ENCODE assay signal across 8 mouse cellular contexts in the genomic region with DNA sequence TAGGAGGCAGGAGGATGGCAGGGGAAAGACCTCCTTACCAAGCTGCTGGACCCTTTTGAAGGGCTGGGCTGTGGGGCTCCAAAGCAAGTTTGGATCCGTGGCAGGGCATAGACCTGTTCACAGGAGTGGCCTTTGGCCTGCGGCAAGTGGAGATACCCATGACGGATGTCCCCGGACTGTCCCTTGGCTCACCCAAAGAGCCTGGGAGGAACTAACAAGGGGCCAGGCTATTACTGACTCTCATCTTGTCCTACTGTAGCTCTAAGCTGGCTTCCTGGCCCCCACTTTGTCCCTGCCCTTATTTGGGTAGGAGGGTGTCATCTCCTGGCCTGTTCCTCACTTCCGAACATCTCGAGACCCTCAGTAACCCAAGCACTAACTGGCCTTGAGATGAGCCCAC. TPM values are rescaled to one million over a fixed set of nuclear protein-coding genes. Genes with fewer than 3 reads are reported as not detected.
DNase-seq lines count a peak whose midpoint lies in the region; ATAC-seq lines count a peak whose summit lies in the region.

No protein-coding gene starts in this region.

- 39% methylated on average over 6 of the region's 6 CpGs for WGBS in heart, embryonic 16.5 days
- 69% methylated on average over 6 of the region's 6 CpGs for WGBS in embryonic facial prominence, embryonic 10.5 days
- WGBS in intestine, embryonic 16.5 days: 39% methylated on average over 6 of the region's 6 CpGs
- WGBS in midbrain, embryonic 13.5 days: 76% methylated on average over 6 of the region's 6 CpGs

- DNase-seq in heart, adult 9 months (ENCODE audit: low spot score in 2 of 2): no peak
- no peak for DNase-seq in embryonic facial prominence, embryonic 10.5 days (ENCODE audit: low spot score)
- DNase-seq in urinary bladder, postnatal 14 days (ENCODE audit: low spot score): no peak
- DNase-seq in cerebellum, postnatal 14 days: no peak
- DNase-seq in layer of hippocampus, adult 9-11 months: no peak

- H3K4me3 ChIP-seq in heart, embryonic 16.5 days (ENCODE audit: low read length): peak overlapping the region; percentile 48
- peak overlapping the region; percentile 52 for H3K4me3 ChIP-seq in embryonic facial prominence, embryonic 10.5 days
- H3K4me3 ChIP-seq in intestine, embryonic 16.5 days (ENCODE audit: low read length): peak overlapping the region; percentile 43
- peak overlapping the region; percentile 26; the same call in 1 of the 2 replicates for H3K4me3 ChIP-seq in midbrain, embryonic 13.5 days (replicated peaks)

- peaks cover 41% of the 10 kb centered on the region for H3K4me1 ChIP-seq in heart, embryonic 16.5 days (ENCODE audit: control insufficient read depth, insufficient read depth, low read length)
- peaks cover 65% of the 10 kb centered on the region for H3K4me1 ChIP-seq in embryonic facial prominence, embryonic 10.5 days
- H3K4me1 ChIP-seq in intestine, embryonic 16.5 days (ENCODE audit: control insufficient read depth, insufficient read depth, low read length): peaks cover 42% of the 10 kb centered on the region
- peaks cover 73% of the 10 kb centered on the region for H3K4me1 ChIP-seq in midbrain, embryonic 13.5 days (replicated peaks)

- peak overlapping the region; percentile 64 for H3K9ac ChIP-seq in heart, embryonic 16.5 days (ENCODE audit: low read length)
- H3K9ac ChIP-seq in intestine, embryonic 16.5 days (ENCODE audit: low read depth, low read length): peak overlapping the region; percentile 66
- H3K9ac ChIP-seq in midbrain, embryonic 13.5 days (replicated peaks): peak overlapping the region; percentile 17

- H3K27me3 ChIP-seq in heart, embryonic 16.5 days (ENCODE audit: control insufficient read depth, insufficient read depth, low read length): 0 out of 2 replicates have a peak, but pooled peaks cover 2% of the 10 kb centered on the region
- H3K27me3 ChIP-seq in embryonic facial prominence, embryonic 10.5 days (replicated peaks; ENCODE audit: low read depth, poor library complexity, severe bottlenecking): no peaks in the 10 kb centered on the region
- H3K27me3 ChIP-seq in intestine, embryonic 16.5 days (replicated peaks; ENCODE audit: control insufficient read depth, insufficient read depth, low read length): no peaks in the 10 kb centered on the region
- no peaks in the 10 kb centered on the region for H3K27me3 ChIP-seq in midbrain, embryonic 13.5 days

- peak overlapping the region; percentile 88 for H3K27ac ChIP-seq in heart, embryonic 16.5 days (ENCODE audit: low read length)
- H3K27ac ChIP-seq in embryonic facial prominence, embryonic 10.5 days (replicated peaks): peak overlapping the region; percentile 93
- peak overlapping the region; percentile 92 for H3K27ac ChIP-seq in intestine, embryonic 16.5 days (ENCODE audit: low read length)
- peak overlapping the region; percentile 82 for H3K27ac ChIP-seq in midbrain, embryonic 13.5 days

- no peaks in the 10 kb centered on the region for H3K36me3 ChIP-seq in heart, embryonic 16.5 days (ENCODE audit: control insufficient read depth, insufficient read depth)
- peaks cover 5% of the 10 kb centered on the region; the same call in 1 of the 2 replicates for H3K36me3 ChIP-seq in embryonic facial prominence, embryonic 10.5 days (replicated peaks)
- H3K36me3 ChIP-seq in intestine, embryonic 16.5 days (ENCODE audit: control insufficient read depth, insufficient read depth, low read length): no peaks in the 10 kb centered on the region
- H3K36me3 ChIP-seq in midbrain, embryonic 13.5 days: peaks cover 2% of the 10 kb centered on the region; the same call in 1 of the 2 replicates

- no peak for ATAC-seq in heart, embryonic 16.5 days (replicated peaks; ENCODE audit: extremely low read depth, insufficient read depth, low FRiP score)
- peak; percentile 11 for ATAC-seq in intestine, embryonic 16.5 days
- peak; percentile 2; the same call in 1 of the 2 replicates for ATAC-seq in midbrain, embryonic 13.5 days

- no peaks in the 10 kb centered on the region for H3K9me3 ChIP-seq in heart, embryonic 16.5 days (replicated peaks; ENCODE audit: control insufficient read depth, low read length)
- no peaks in the 10 kb centered on the region for H3K9me3 ChIP-seq in embryonic facial prominence, embryonic 10.5 days
- no peaks in the 10 kb centered on the region for H3K9me3 ChIP-seq in intestine, embryonic 16.5 days (ENCODE audit: control insufficient read depth, low read length)
- H3K9me3 ChIP-seq in midbrain, embryonic 13.5 days: no peaks in the 10 kb centered on the region

- H3K4me2 ChIP-seq in heart, embryonic 16.5 days (ENCODE audit: low read depth, low read length): peak overlapping the region; percentile 61
- peak overlapping the region; percentile 59 for H3K4me2 ChIP-seq in intestine, embryonic 16.5 days (ENCODE audit: low read depth, low read length)
- H3K4me2 ChIP-seq in midbrain, embryonic 13.5 days (replicated peaks): peak overlapping the region; percentile 42

RNA-seq across cellular contexts. Expression of a gene that starts 0.6 kb away (rescaled TPM):
- 4.4 and 5.8 TPM in 2 replicates for polyA plus RNA-seq in heart, embryonic 16.5 days (2015; fragmentation: Nextera tagmentation; extraction: Ambion mirVana)
- 11.8 and 12.0 TPM in 2 replicates for polyA plus RNA-seq in embryonic facial prominence, embryonic 10.5 days (2016; fragmentation: Nextera tagmentation; extraction: Ambion mirVana)
- 5.3 and 5.4 TPM in 2 replicates for polyA plus RNA-seq in intestine, embryonic 16.5 days (2015; fragmentation: Nextera tagmentation; extraction: Ambion mirVana)
- 10.7 and 11.8 TPM in 2 replicates for polyA plus RNA-seq in midbrain, embryonic 13.5 days (2015; fragmentation: Nextera tagmentation; extraction: Ambion mirVana)

RNA-seq across cellular contexts. Expression of a gene that starts 40.3 kb away (rescaled TPM):
- not detected in 2 replicates for polyA plus RNA-seq in heart, embryonic 16.5 days (2015; fragmentation: Nextera tagmentation; extraction: Ambion mirVana)
- polyA plus RNA-seq in embryonic facial prominence, embryonic 10.5 days (2016; fragmentation: Nextera tagmentation; extraction: Ambion mirVana): not detected in 2 replicates
- not detected in 2 replicates for polyA plus RNA-seq in intestine, embryonic 16.5 days (2015; fragmentation: Nextera tagmentation; extraction: Ambion mirVana)
- polyA plus RNA-seq in midbrain, embryonic 13.5 days (2015; fragmentation: Nextera tagmentation; extraction: Ambion mirVana): not detected in 2 replicates

RNA-seq across cellular contexts. Expression of a gene that starts 46.6 kb away (rescaled TPM):
- not detected in 2 replicates for polyA plus RNA-seq in heart, embryonic 16.5 days (2015; fragmentation: Nextera tagmentation; extraction: Ambion mirVana)
- polyA plus RNA-seq in embryonic facial prominence, embryonic 10.5 days (2016; fragmentation: Nextera tagmentation; extraction: Ambion mirVana): not detected in 2 replicates
- not detected in 2 replicates for polyA plus RNA-seq in intestine, embryonic 16.5 days (2015; fragmentation: Nextera tagmentation; extraction: Ambion mirVana)
- polyA plus RNA-seq in midbrain, embryonic 13.5 days (2015; fragmentation: Nextera tagmentation; extraction: Ambion mirVana): not detected in 2 replicates

RNA-seq across cellular contexts. Expression of a gene that starts 58.2 kb away (rescaled TPM):
- not detected in 2 replicates for polyA plus RNA-seq in heart, embryonic 16.5 days (2015; fragmentation: Nextera tagmentation; extraction: Ambion mirVana)
- polyA plus RNA-seq in embryonic facial prominence, embryonic 10.5 days (2016; fragmentation: Nextera tagmentation; extraction: Ambion mirVana): not detected in 2 replicates
- polyA plus RNA-seq in intestine, embryonic 16.5 days (2015; fragmentation: Nextera tagmentation; extraction: Ambion mirVana): not detected in 2 replicates
- not detected in 2 replicates for polyA plus RNA-seq in midbrain, embryonic 13.5 days (2015; fragmentation: Nextera tagmentation; extraction: Ambion mirVana)
